Mouse (Mus musculus): ENCODE results near the gene Gm20388.
"Not testable (repeated sequence)": the region's sequence is repeated elsewhere in the genome, so short reads cannot be mapped to it uniquely, and the experiment has no call there.

Gm20388 gene

DNA sequence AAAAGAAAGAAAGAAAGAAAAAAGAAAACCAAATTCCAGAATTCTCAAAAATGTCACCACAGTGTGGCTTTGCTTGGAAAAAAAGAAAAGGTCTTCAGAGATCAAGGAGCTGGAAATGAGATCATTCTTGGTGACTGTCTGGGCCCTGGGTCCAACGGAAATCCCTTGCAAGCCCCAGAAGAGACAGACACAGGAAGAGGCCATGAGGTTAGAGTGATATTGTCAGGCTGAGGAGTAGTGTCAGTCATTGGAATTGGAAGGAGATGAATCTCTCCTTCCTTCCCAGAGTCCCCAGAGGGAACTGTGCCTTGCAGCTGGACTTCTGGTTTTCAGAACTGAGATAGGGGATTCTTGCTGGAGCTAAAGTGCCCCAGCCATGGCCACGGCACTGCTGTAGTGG lies 788.9 kb downstream of the Gm20388 start:
- no peak for DNase-seq (ENCODE audit: low spot score in 2 of 2)

DNA sequence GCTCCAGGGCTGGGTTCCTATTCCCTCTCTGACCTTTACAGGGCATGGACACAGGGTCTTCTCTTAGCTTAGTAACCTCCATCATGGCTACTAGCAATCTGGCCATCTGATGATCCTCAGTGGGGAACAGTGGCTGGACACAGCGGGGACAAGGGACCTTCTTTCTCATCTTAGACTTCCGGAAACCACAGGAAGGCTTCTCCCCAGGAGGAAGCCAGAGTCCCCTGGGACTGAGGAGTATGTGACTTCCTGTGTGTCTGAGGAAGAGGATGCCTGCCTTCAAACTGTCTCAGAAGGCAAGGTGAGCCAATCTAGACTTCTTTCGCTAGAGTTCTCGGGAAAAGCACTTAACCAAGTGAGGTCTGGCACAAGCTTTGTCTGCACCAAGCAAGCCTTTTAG lies 789.4 kb downstream of the Gm20388 start:
- no peak for DNase-seq (ENCODE audit: low spot score in 2 of 2)

DNA sequence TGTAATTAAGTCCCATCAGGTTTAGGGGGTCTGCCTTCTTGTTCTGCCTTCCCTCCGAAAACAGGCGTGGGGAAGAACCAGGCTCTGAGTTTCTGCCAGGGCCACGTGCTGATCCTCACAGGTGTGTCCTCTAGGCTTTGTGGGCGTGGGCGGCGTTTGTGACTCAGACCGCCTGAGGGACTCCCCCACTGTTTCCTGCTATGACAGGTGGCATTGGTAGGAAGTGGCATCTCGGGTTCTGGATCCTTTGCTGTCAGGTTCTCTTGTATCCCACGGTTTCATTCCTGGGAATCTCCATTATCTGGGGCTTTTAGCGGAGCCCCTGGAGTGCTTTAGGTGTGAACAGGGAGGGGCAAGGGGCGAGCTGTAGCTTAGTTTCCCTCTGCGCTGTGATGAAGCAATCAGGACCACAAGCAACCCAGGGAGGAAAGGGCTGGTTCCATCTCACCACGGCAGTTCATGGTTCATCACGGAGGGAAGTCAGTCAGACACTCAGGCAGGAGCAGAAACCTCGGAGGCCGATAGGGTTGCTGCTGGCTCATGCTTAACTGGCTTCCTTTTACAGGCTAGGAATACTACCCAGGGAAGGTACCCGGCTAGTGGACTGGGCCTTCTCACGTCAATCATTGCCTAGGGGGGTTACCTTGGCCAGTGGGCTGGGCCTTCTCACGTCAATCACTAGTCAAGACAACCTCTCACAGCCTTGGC lies 791.3 kb downstream of the Gm20388 start:
- no peak for DNase-seq (ENCODE audit: low spot score in 2 of 2)

DNA sequence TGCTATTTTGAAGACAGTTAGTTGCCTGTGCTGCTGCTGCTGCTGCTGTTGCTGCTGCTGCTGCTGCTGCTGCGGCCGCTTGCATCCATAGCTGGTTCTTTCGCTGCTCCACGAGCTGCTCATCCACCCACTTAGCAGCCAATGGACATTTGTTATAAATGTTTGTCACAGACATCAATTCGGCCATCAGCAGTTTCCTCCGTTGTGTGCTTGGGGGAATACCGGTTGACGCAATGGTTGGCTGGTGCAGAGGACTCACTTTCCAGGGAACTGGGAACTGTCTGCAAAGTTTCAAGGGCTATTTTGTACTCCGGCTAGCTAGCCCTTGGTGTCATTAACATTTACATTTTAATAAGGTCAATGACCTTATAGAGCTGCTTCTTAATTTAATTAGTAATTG lies 793.6 kb downstream of the Gm20388 start:
- DNase-seq (ENCODE audit: low spot score in 2 of 2): no peak

DNA sequence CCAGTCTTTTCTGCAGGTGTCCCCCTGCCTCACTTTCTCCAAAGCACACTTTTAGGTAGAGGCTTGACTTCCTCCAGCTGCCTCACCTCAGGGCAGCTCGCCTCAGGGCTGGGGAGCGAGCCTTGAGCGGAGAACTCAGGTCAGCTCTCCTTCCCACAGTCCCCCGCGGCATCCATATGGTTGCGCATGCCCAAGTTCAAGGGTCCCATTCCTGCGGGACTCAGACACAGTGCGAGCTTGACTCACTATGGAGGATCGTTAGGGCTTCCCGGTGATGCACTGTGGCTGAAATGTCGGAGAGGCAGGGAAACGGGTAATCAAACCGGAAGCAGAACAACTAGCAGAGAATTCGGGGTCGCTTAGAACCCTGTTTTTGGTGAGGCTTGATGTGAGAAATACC lies 794.5 kb downstream of the Gm20388 start:
- DNase-seq (ENCODE audit: low spot score in 2 of 2): no peak

DNA sequence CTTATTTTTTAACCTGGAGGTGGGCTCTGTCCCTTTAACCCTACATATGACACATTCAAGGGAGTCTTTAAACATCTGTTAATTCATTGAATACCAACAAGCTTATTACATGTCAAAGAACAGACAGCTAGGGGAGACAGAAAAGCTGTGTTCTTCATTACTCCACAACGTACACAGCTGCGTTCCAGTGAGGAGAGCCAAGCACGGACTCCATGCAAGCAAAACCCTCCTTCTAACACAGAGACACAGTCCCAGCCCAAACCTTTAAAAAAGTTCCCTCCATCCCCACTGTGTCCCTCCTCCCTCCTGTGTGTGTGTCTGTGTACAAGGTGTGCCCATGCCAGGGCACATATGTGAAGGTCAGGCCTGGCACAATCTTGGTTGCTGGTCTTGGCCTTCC lies 795.6 kb downstream of the Gm20388 start:
- no peak for DNase-seq (ENCODE audit: low spot score in 2 of 2)

DNA sequence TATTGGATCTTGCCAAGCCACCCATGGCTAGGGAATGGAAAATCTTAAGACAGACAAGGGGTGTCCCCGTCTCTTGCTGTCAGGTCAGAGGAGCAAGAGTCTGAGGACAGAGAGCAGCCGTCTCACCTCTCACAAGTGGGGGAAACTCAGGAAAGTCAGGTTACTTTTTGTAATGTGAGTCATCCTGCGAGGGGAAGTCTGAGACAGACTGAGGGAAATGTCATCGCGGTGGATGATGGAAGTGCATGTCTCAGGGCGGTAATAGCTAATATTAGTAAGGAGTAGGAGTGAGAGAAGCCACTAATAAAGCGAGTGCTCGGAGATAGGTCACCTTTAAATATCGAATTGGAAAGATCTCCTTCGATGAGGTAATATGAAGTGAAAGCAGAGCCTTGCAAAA lies 798.5 kb downstream of the Gm20388 start:
- DNase-seq (ENCODE audit: low spot score in 2 of 2): no peak

DNA sequence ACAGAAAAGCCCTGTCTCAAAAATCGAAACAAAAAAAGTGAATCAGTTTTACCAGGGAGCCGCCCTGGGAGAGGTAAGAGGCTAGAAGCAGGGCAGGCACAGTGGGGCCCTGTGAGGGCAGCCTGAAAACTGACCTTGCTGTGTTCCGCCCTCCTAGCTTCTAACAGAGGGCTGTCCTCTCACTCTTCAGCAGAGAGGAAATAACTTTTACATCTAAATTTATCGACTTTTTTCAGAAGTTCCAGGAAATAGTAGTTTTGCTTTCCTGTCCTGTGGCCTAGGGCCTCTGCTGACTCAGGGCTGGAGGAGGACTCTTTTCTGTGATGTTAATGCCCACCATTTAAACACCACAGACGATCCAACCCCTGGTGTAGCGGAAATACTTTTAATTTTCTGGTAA lies 804.6 kb downstream of the Gm20388 start:
- DNase-seq (ENCODE audit: low spot score in 2 of 2): no peak

DNA sequence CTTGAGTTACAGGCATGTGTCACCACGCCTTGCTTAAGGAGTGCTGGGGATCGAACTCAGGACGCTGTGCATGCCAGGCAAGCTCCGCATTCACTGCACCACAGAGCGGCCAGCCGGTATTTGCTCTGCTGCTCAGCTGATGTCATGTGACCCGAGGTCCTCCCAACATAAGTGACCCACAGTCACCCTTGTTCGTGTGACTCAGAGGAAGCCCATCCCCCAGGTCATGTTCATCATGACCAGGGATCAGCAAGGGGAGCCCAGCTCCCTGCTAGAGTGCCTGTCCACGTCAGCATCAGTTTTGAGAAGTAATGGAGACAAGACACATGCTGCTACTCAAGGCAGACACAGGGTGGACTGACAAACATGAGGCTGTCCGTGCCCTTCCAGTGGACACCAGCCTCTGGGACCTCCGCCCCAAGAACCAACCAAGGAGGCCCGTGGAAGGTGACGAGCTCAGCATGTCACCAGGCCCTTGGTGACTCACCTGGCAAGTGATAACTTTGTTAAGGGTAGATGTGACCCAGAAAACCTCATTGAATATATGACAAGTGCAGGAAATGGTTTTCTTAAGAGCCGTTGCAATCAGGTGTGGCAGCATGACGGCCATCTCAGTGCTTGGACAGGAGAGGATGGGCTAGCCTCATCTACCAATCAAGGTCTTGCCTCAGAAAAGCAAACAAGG lies 805.5 kb downstream of the Gm20388 start:
- no peak for DNase-seq (ENCODE audit: low spot score in 2 of 2)

DNA sequence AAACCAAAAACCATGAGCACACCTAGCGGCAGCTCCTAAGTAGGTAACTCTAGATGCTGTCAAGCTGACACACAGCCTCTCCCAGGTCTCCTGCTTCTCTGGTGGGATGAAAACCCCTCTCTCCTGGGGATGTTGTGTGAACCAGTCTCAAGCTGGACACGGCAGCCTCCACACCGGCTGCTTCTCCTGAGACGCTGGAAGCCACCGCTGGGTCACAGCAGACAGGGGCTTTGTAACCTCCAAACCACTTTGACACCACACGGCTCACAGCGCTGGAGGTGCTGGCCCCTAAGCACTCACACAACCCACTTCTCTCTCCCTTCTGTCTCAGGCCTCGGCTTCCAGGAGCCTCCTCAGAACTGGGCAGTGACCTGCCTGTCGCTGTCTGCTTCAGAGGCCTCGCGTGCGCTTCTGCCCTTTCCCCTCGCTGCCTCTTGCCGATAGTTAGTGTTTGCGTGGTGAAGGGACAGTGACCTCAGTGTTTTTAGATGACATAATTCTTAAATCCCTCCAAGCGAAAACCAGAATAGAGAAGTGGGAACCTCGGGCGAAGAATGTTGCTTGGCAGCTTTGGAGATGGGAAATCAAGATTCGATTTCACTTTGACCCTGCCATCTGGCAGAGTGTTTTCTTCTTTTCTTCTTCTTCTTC lies 809.1 kb downstream of the Gm20388 start:
- DNase-seq (ENCODE audit: low spot score in 2 of 2): no peak

DNA sequence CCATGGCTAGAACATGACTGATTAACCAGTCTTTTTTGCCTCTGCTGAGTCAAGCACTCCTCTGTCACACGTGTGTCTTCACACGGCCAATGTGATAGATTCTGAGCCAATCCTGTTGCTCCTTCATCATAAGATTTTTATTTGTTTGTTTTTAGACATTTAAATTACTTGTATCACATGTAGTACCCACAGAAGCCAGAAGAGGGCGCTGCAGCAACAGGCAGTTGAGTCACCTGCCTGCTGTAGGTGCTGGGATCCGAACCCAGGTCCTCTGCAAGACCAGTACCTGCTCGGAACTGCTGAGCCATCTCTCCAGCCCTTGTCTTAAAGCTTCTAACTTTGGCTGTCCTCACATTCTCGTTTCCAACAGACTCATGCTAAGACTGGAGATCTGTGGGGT lies 812.4 kb downstream of the Gm20388 start:
- no peak for DNase-seq (ENCODE audit: low spot score in 2 of 2)

DNA sequence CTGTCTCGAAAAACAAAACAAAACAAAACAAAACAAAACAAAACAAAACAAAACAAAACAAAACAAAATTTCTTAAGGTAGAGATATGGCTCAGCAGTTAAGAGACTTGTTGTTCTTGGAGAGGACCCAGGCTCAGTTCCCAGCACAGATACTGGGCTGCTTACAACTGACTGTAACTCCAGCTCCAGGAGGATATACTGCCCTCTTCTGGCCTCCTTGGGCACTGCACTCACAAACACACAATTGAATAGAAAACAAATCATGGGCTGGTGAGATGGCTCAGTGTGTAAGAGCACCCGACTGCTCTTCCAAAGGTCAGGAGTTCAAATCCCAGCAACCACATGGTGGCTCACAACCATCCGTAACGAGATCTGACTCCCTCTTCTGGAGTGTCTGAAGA lies 813.5 kb downstream of the Gm20388 start:
- not testable (repeated sequence) for DNase-seq (ENCODE audit: low spot score in 2 of 2)

DNA sequence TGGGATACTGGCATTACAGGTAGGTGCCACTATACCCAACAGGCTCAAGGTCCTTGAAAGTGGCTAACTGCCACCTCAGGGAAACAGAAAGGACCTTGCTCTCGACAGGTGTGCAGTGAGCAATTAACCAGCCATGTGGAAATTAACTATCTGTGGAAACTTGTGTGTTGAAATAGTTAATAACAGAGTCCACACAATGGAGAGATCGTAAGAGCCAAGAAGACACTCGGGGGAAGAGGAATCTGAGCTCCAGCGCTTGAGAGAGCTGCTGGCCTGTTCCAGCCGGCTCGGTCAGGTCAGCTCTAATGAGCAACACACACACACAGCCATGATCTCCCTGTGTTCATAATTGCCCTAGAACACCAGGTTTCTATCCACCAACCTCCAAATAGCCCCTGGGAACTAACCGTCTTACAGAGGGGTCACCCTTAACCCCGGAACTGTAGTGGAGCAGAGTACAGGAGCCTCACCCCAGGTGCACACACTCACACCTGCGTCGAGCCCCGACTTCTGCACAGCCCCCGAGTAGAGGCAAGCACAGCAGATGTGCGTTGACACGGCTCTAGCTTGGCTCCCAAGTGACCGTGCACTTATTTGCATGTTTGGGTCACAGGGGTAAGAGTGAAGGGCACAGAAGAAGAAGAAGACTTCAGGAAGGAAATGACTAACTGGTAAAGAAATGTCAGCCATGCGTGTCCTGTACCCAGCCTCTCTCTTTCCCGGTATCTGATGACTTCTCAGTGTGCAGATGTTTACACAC lies 814.4 kb downstream of the Gm20388 start:
- no peak for DNase-seq (ENCODE audit: low spot score in 2 of 2)

DNA sequence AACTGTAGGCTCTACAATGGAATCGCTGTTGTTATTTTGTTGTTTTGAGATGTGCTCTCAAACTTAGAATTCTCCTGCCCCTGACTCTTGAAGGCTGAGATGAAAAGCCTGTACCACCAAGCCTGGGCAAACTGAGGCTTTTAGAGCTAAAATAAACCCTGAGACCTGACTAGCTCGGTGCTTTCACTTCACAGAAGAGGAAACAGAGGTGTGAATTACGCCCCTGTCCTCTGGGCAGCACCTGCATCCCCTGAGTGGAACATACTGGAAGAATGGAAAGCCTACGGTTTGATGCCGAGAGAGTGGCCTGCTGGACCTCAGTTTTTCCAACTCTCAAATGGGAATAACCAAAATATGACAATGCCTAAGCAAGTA lies 814.9 kb downstream of the Gm20388 start:
- no peak for DNase-seq (ENCODE audit: low spot score in 2 of 2)

DNA sequence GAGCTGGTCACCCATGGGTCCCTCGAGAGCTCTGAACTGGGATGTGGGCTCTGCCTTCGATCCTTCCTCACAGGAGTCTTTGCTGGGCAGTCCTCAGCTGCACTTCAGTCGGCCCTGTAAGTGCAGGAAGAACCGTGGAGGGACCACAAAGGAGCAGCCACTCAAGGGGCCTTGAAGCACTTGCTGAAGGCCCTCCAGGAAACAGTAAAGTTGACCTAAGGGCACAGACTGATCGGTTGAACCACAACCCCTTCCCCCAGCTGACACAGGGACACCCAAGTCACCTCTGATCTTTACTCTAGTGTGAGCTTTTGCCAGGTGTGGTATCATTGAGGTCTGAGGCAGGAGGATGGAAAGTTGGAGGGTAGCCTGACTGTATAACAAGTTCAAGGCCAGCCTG lies 815.4 kb downstream of the Gm20388 start:
- no peak for DNase-seq (ENCODE audit: low spot score in 2 of 2)

DNA sequence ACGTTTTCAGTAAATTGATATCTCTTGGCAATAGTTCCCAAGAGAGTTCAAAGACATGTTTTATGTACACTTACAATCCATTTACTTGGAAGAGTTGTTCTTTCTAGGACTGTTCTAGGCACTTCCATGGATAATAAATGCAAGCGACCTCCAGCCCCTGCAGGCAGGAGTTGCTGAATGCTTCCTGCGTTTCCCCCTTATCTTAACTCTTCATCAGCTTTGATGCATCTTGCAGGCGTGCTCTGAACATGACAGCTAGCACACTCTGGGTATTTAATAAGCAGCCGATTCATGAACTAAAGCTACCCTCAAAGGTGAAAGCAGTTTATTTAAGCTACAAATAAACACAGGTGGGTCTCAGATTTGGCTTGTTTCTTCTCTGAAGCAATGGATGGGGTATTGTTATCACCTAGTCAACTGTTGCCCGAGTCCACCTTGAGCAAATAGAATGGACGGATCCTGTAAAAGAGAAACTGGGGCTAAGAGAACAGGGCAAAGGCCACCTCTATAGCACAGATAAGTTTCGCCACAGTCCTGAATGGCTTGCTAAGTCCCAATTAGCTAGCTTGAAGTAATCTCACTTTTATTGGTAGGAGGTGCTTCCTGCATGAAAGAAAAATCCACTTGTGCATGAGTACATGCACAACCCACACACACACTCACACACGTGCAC lies 818.0 kb downstream of the Gm20388 start:
- no peak for DNase-seq (ENCODE audit: low spot score in 2 of 2)

DNA sequence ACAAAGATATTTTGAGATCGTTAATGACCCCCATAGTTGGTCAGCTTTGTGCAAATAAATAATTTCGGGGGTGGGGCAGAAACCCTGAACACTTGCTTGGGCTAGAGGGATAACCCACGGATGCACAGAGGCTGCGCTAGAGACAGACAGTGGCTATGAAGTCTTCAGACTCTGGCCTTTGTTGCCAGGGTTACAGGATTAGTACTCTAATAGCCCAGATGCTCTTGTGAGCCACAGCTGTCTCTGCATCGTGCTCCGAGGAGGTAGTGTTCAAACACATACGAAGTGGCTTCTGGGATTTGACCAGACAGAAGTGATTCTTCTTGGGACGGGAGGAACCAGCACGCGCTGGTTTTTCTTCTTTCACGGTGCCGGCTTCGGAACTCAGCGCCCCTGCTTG lies 820.9 kb downstream of the Gm20388 start:
- DNase-seq (ENCODE audit: low spot score in 2 of 2): no peak

DNA sequence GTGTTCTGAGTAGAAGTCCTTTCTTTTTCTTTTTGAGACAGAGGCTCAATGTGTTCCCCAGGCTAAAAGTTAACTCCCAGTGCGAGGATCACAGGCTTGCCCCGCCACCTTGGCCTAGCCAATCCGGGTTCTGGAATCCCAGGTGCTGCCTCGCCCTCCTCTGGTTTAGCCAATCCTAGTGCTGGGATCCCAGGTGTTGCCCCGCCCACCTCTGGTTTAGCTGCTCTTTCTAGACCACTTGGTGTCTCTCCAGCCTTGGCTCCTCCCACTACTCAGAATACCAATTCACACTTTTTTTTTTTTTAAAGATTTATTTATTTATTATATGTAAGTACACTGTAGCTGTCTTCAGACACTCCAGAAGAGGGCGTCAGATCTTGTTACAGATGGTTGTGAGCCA lies 821.4 kb downstream of the Gm20388 start:
- DNase-seq (ENCODE audit: low spot score in 2 of 2): no peak

DNA sequence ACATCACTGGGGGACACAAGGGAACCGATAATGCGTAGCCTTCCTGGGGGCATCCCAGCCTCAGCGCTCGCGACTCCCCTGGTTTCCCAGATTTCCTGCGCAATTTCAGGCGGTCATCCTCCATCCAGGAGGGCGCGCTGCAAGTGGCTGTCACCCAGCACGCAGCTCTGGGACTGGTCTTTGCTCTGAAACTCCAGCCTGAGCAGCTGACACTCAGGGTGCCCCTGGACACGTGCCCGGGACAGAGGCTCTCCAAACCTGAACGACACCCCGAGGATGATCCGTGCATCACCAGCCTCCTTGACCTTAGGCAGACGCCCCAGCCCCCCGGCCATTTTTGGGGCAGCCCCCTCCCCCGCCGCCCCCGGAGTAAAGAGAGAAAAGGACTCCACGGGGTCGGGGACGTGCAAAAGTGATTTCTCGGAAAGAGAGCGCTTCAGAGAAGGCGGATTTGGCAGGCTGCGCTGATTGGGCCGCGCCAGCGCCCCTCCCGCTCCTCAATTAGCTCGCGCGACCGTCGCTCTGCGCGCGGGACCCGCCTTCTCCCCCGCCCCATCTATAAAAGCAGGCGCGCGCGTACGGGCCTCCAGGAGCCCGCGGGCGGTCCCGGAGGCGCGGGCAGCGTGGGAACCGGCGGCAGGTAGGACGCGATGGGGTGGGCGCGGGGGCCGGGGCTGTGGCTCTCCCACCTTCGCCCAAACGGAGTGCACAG lies 825.3 kb downstream of the Gm20388 start, which contains the start of gene Irf8:
Gene Irf8, plus strand, starts transcription at position 589 of the 712 bp plus-strand sequence.
- peak; percentile 64 to 65 for DNase-seq (ENCODE audit: low spot score in 2 of 2)

DNA sequence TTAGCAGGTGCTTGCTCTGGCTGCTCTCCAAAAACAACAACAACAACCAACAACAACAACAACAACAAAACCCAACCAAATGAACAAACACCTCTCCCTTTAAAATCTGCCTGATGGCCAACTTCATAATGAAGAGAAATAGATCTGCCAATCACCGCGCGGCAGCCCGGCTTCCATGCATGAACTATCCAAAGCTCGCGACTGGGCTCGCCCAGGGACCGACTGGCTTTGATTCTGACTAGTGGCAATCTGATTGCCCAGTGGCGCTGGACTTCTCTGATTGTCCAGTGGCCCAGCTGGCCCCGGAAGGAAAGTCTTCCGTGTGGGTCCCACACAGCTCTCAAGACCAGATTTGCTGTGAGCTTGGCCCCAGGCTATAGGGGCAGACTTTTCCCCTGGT lies 825.8 kb downstream of the Gm20388 start:
- DNase-seq (ENCODE audit: low spot score in 2 of 2): peak in 1 of 2 experiments; percentile 12

DNA sequence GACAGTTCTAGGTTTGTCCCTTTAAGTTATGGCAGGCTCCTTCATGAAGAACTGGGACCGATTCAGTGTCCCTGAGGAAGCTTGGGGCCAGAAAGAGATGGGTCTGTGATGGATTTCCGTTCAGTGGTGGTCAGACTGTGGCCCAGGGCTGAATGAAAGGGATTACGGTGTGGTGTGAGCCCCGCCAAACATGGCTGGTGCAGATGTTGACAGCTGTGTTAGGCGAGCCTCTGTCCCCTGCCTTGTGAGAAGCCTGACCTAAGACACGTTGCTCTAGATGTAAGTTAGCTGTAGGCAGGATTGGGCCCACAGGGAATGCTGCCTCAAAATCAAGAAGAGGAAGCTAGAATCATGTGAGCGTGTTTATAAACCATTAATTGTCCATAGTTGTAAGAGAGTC lies 826.5 kb downstream of the Gm20388 start:
- no peak for DNase-seq (ENCODE audit: low spot score in 2 of 2)

Data from frontal cortex, postnatal 25 days (tissue).